15 mouse cellular contexts compared by ENCODE assay signal in the genomic region with DNA sequence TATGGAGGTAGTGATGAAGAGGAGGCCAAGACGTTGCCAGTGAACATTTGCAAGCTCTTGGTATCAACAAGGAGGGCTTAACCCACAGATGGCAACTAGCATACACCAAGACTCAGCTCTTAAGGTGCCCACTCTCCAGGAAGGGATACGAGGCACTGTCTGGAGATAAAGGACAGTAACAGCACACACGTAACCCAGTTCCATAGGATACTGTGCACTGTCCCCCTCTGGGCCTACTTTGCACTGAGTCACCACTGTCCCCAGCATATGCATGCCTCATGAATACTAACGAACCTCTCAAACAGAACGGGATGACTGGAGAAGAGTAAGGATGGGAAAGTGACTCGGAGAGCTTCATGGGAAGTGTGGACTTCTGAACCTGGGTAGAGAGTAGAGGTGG. TPM values are rescaled to one million over a fixed set of nuclear protein-coding genes. Genes with fewer than 3 reads are reported as not detected.
DNase-seq lines count a peak whose midpoint lies in the region; ATAC-seq and TF ChIP-seq lines count a peak whose summit lies in the region.
"Had no signal": no experiment of that assay in that cellular context is flagged by ENCODE, and none has a peak within 500 bp of the region (broad histone marks: within the 10 kb centered on the region; RNA-seq: fewer than 3 reads in every experiment).

No protein-coding gene starts in this region.

- H3K9ac ChIP-seq in forebrain, embryonic 12.5 days, result no peak overlapping the region
- H3K9ac ChIP-seq in forebrain, postnatal 0 days, result no peak overlapping the region
- no peak overlapping the region for H3K9ac ChIP-seq in lung, embryonic 15.5 days
- H3K9ac ChIP-seq in hindbrain, embryonic 14.5 days, result no peak overlapping the region
- H3K9ac ChIP-seq in midbrain, embryonic 14.5 days (replicated peaks; ENCODE audit: low read length), result no peak overlapping the region

- no peak for DNase-seq in forebrain, postnatal 0 days
- DNase-seq in lung, adult 2 months, result no peak
- DNase-seq in hindbrain, embryonic 14.5 days (ENCODE audit: low spot score), result no peak
- DNase-seq in midbrain, embryonic 14.5 days, result no peak
- no peak for DNase-seq in thymus, postnatal 0 days (ENCODE audit: low spot score)
- no peak for DNase-seq in cerebellum, adult 9-10 months
- DNase-seq: adrenal gland, postnatal 10 days; cerebellum, postnatal 36 days; gastrocnemius, postnatal 25 days; heart, postnatal 4 days; right cerebral cortex, postnatal 14 days; thymus, postnatal 4 days had no signal

- H3K36me3 ChIP-seq in forebrain, embryonic 12.5 days (replicated peaks), result peaks cover 4% of the 10 kb centered on the region; the same call in 1 of the 2 replicates
- no peaks in the 10 kb centered on the region for H3K36me3 ChIP-seq in forebrain, postnatal 0 days (ENCODE audit: insufficient read depth)
- no peaks in the 10 kb centered on the region for H3K36me3 ChIP-seq in lung, embryonic 15.5 days
- no peaks in the 10 kb centered on the region for H3K36me3 ChIP-seq in hindbrain, embryonic 14.5 days (replicated peaks; ENCODE audit: control insufficient read depth, insufficient read depth)
- H3K36me3 ChIP-seq in midbrain, embryonic 14.5 days (ENCODE audit: control insufficient read depth, insufficient read depth, low read length), result no peaks in the 10 kb centered on the region

- ATAC-seq in forebrain, embryonic 12.5 days (ENCODE audit: low FRiP score), result peak; percentile 10; the same call in 1 of the 2 replicates
- no peak for ATAC-seq in forebrain, postnatal 0 days
- ATAC-seq in lung, embryonic 15.5 days (ENCODE audit: borderline replicate concordance, extremely low read depth, low FRiP score, low TSS enrichment), result no peak
- 0 out of 2 replicates have a peak, but pooled peaks have one; percentile 7 for ATAC-seq in hindbrain, embryonic 14.5 days (ENCODE audit: low FRiP score)
- peak; percentile 43; the same call in 1 of the 2 replicates for ATAC-seq in midbrain, embryonic 14.5 days (ENCODE audit: low FRiP score, low TSS enrichment)

- H3K4me1 ChIP-seq in forebrain, embryonic 12.5 days, result peaks cover 51% of the 10 kb centered on the region
- H3K4me1 ChIP-seq in forebrain, postnatal 0 days (ENCODE audit: insufficient read depth), result peaks cover 17% of the 10 kb centered on the region
- H3K4me1 ChIP-seq in lung, embryonic 15.5 days, result peaks cover 8% of the 10 kb centered on the region
- H3K4me1 ChIP-seq in lung, adult 2 months (ENCODE audit: control insufficient read depth, insufficient read depth, low read length), result peaks cover 13% of the 10 kb centered on the region
- peaks cover 34% of the 10 kb centered on the region for H3K4me1 ChIP-seq in hindbrain, embryonic 14.5 days (replicated peaks; ENCODE audit: control insufficient read depth, insufficient read depth, low read length)
- peaks cover 21% of the 10 kb centered on the region for H3K4me1 ChIP-seq in midbrain, embryonic 14.5 days (ENCODE audit: control insufficient read depth, insufficient read depth, low read length)

- no peak for TF ChIP-seq POLR2A in lung, adult 2 months (IDR thresholded peaks at IDR 0.05; ENCODE audit: borderline replicate concordance, extremely low read depth, low read depth, low read length)

- no peaks in the 10 kb centered on the region for H3K9me3 ChIP-seq in forebrain, embryonic 12.5 days
- no peaks in the 10 kb centered on the region for H3K9me3 ChIP-seq in forebrain, postnatal 0 days (ENCODE audit: low read length)
- H3K9me3 ChIP-seq in lung, embryonic 15.5 days, result no peaks in the 10 kb centered on the region
- H3K9me3 ChIP-seq in hindbrain, embryonic 14.5 days (ENCODE audit: control insufficient read depth, low read length), result no peaks in the 10 kb centered on the region
- H3K9me3 ChIP-seq in midbrain, embryonic 14.5 days (ENCODE audit: control insufficient read depth, low read length), result no peaks in the 10 kb centered on the region

- no peak overlapping the region for H3K4me3 ChIP-seq in forebrain, embryonic 12.5 days (replicated peaks)
- no peak overlapping the region for H3K4me3 ChIP-seq in forebrain, postnatal 0 days (ENCODE audit: low read depth, low read length)
- H3K4me3 ChIP-seq in lung, embryonic 15.5 days, result no peak overlapping the region
- H3K4me3 ChIP-seq in lung, adult 2 months (replicated peaks; ENCODE audit: extremely low read depth, low read depth, low read length), result no peak overlapping the region
- H3K4me3 ChIP-seq in hindbrain, embryonic 14.5 days (replicated peaks; ENCODE audit: low read length), result no peak overlapping the region
- no peak overlapping the region for H3K4me3 ChIP-seq in midbrain, embryonic 14.5 days (replicated peaks; ENCODE audit: low read depth, low read length)

- H3K4me2 ChIP-seq in forebrain, embryonic 12.5 days, result no peak overlapping the region
- H3K4me2 ChIP-seq in forebrain, postnatal 0 days (ENCODE audit: low read depth), result no peak overlapping the region
- H3K4me2 ChIP-seq in lung, embryonic 15.5 days, result no peak overlapping the region
- H3K4me2 ChIP-seq in hindbrain, embryonic 14.5 days (replicated peaks), result no peak overlapping the region
- H3K4me2 ChIP-seq in midbrain, embryonic 14.5 days (ENCODE audit: low read length), result no peak overlapping the region

- WGBS in forebrain, embryonic 12.5 days, result 71% methylated on average over 6 of the region's 6 CpGs
- 59% methylated on average over 6 of the region's 6 CpGs for WGBS in forebrain, postnatal 0 days
- WGBS in lung, embryonic 15.5 days, result 79% methylated on average over 6 of the region's 6 CpGs
- 89% methylated on average over 6 of the region's 6 CpGs for WGBS in lung, adult 2 months
- 52% methylated on average over 6 of the region's 6 CpGs for WGBS in hindbrain, embryonic 14.5 days
- 51% methylated on average over 6 of the region's 6 CpGs for WGBS in midbrain, embryonic 14.5 days

- no peaks in the 10 kb centered on the region for H3K27me3 ChIP-seq in forebrain, embryonic 12.5 days
- H3K27me3 ChIP-seq in forebrain, postnatal 0 days (ENCODE audit: insufficient read depth, low read length), result no peaks in the 10 kb centered on the region
- H3K27me3 ChIP-seq in lung, embryonic 15.5 days, result no peaks in the 10 kb centered on the region
- no peaks in the 10 kb centered on the region for H3K27me3 ChIP-seq in hindbrain, embryonic 14.5 days (ENCODE audit: control insufficient read depth, insufficient read depth, low read length)
- H3K27me3 ChIP-seq in midbrain, embryonic 14.5 days (ENCODE audit: control insufficient read depth, insufficient read depth, low read length), result no peaks in the 10 kb centered on the region

- no peak for TF ChIP-seq CTCF in forebrain, postnatal 0 days (IDR thresholded peaks at IDR 0.05; ENCODE audit: low read depth)
- no peak for TF ChIP-seq CTCF in lung, adult 2 months (IDR thresholded peaks at IDR 0.05; ENCODE audit: insufficient read depth, low read length)

- peak overlapping the region; percentile 48; the same call in 1 of the 2 replicates for H3K27ac ChIP-seq in forebrain, embryonic 12.5 days
- H3K27ac ChIP-seq in forebrain, postnatal 0 days (ENCODE audit: low read depth, low read length), result no peak overlapping the region
- peak overlapping the region; percentile 52; the same call in 1 of the 2 replicates for H3K27ac ChIP-seq in lung, embryonic 15.5 days
- peak overlapping the region; percentile 62 for H3K27ac ChIP-seq in hindbrain, embryonic 14.5 days
- H3K27ac ChIP-seq in midbrain, embryonic 14.5 days (replicated peaks; ENCODE audit: low read depth, low read length), result 0 out of 2 replicates have a peak overlapping the region, but pooled peaks have one; percentile 20
- H3K27ac ChIP-seq: kidney, postnatal 0 days had no signal

RNA-seq across cellular contexts. Expression of a gene that starts 48.2 kb away (rescaled TPM):
- polyA plus RNA-seq in forebrain, embryonic 12.5 days (2016; fragmentation: Nextera tagmentation; extraction: Ambion mirVana), result 54.3 and 60.2 TPM in 2 replicates
- total RNA-seq in forebrain, postnatal 0 days (2014; rRNA removed), result 56.1 and 63.5 TPM in 2 replicates
- 34.7 and 47.3 TPM in 2 replicates for polyA plus RNA-seq in forebrain, postnatal 0 days (2015; fragmentation: Nextera tagmentation; extraction: Ambion mirVana)
- polyA plus RNA-seq in lung, embryonic 15.5 days (2015; fragmentation: Nextera tagmentation; extraction: Ambion mirVana), result 52.8 and 53.5 TPM in 2 replicates
- 97.1 and 104 TPM in 2 replicates for polyA plus RNA-seq in lung, adult 2 months (2012; rRNA removed)
- 35.2 and 42.9 TPM in 2 replicates for polyA plus RNA-seq in hindbrain, embryonic 14.5 days (2014; fragmentation: Nextera tagmentation; extraction: Ambion mirVana)
- 49.1 and 63.3 TPM in 2 replicates for polyA plus RNA-seq in midbrain, embryonic 14.5 days (2014; fragmentation: Nextera tagmentation; extraction: Ambion mirVana)
- 14.7 and 18.0 TPM in 2 replicates for polyA plus RNA-seq in thymus, postnatal 0 days (2015; fragmentation: Nextera tagmentation; extraction: Ambion mirVana)

Comparison
In these comparisons a context has a peak if more than half of its experiments do, and no peak if none do; other contexts are left out.
1. ATAC-seq: peak in forebrain, embryonic 12.5 days (single experiment), hindbrain, embryonic 14.5 days (single experiment) and midbrain, embryonic 14.5 days (single experiment); none in forebrain, postnatal 0 days (single experiment) and lung, embryonic 15.5 days (single experiment).